Mouse (Mus musculus): ENCODE results near the gene Olfr1426. TPM values are rescaled to one million over a fixed set of nuclear protein-coding genes. Genes with fewer than 3 reads are reported as not detected.

Gene Olfr1426
- total RNA-seq (2021) (not detected), polyA plus RNA-seq (2012; rRNA removed) (not detected in 2 replicates)
- long read RNA-seq = 0 reads

- Histone ChIP-seq H3K36me3 (ENCODE audit: control insufficient read depth, insufficient read depth, low read length) (no peaks in the 10 kb centered on the region), H3K27me3 (ENCODE audit: control insufficient read depth, insufficient read depth, low read length) (no peaks in the 10 kb centered on the region), H3K4me1 (ENCODE audit: control insufficient read depth, insufficient read depth, low read length) (no peaks in the 10 kb centered on the region), H3K9ac (ENCODE audit: low read depth, low read length) (no peak within 1 kb of the TSS), H3K27ac (no peak within 1 kb of the TSS), H3K79me2 (replicated peaks; ENCODE audit: control insufficient read depth, insufficient read depth, low read length) (no peaks in the 10 kb centered on the region), H3K4me3 (no peak within 1 kb of the TSS)
- no peak for DNase-seq
- intact Hi-C loops (cut with DNase I) = no loop called here
- 59% methylated on average over 1 of the region's 1 CpGs for WGBS
- no peak for TF ChIP-seq POLR2A (IDR thresholded peaks at IDR 0.05; ENCODE audit: insufficient read depth, low read depth, low read length)
- no peak for TF ChIP-seq EP300 (IDR thresholded peaks at IDR 0.05; ENCODE audit: insufficient read depth, low read depth, low read length)
- no peak for TF ChIP-seq CTCF (IDR thresholded peaks at IDR 0.05)
These were observed at the start of gene Olfr1426 for GRCm38 (mm10) chr19:12091913-12092312. TSS of gene Olfr1426 (minus strand) at chr19:12092013.

- no peaks in the 10 kb centered on the region for H3K4me1 ChIP-seq (ENCODE audit: control insufficient read depth, insufficient read depth, low read length)
- no peaks in the 10 kb centered on the region for H3K79me2 ChIP-seq (replicated peaks; ENCODE audit: control insufficient read depth, insufficient read depth, low read length)
- no peak for DNase-seq
- no peak overlapping the region for H3K9ac ChIP-seq (ENCODE audit: low read depth, low read length)
- no peak overlapping the region for H3K4me3 ChIP-seq
- H3K27me3 ChIP-seq (ENCODE audit: control insufficient read depth, insufficient read depth, low read length) = no peaks in the 10 kb centered on the region
- TF ChIP-seq POLR2A (IDR thresholded peaks at IDR 0.05; ENCODE audit: insufficient read depth, low read depth, low read length) = no peak
- TF ChIP-seq CTCF (IDR thresholded peaks at IDR 0.05) = peak; percentile 54
- TF ChIP-seq EP300 (IDR thresholded peaks at IDR 0.05; ENCODE audit: insufficient read depth, low read depth, low read length) = no peak
- no peak overlapping the region for H3K27ac ChIP-seq
- intact Hi-C loops (cut with DNase I) = no loop called here
- no peaks in the 10 kb centered on the region for H3K36me3 ChIP-seq (ENCODE audit: control insufficient read depth, insufficient read depth, low read length)
- WGBS = 28% methylated on average over 2 of the region's 2 CpGs
These were observed 42.5 kb upstream of the Olfr1426 start for GRCm38 (mm10) chr19:12134289-12134688.

- no peak for TF ChIP-seq CTCF (IDR thresholded peaks at IDR 0.05)
- no peak for TF ChIP-seq EP300 (IDR thresholded peaks at IDR 0.05; ENCODE audit: insufficient read depth, low read depth, low read length)
- TF ChIP-seq POLR2A (IDR thresholded peaks at IDR 0.05; ENCODE audit: insufficient read depth, low read depth, low read length) = no peak
- Histone ChIP-seq H3K4me3 (no peak within 1 kb of the TSS), H3K36me3 (ENCODE audit: control insufficient read depth, insufficient read depth, low read length) (no peaks in the 10 kb centered on the region), H3K9ac (ENCODE audit: low read depth, low read length) (no peak within 1 kb of the TSS), H3K27me3 (ENCODE audit: control insufficient read depth, insufficient read depth, low read length) (no peaks in the 10 kb centered on the region), H3K27ac (no peak within 1 kb of the TSS), H3K4me1 (ENCODE audit: control insufficient read depth, insufficient read depth, low read length) (no peaks in the 10 kb centered on the region), H3K79me2 (replicated peaks; ENCODE audit: control insufficient read depth, insufficient read depth, low read length) (no peaks in the 10 kb centered on the region)
- intact Hi-C loops (cut with DNase I) = no loop called here
- DNase-seq = no peak
- 66% methylated on average over 3 of the region's 3 CpGs for WGBS
These were observed 31.3 kb upstream of the Olfr1426 start, which contains the start of gene Olfr76 for GRCm38 (mm10) chr19:12123103-12123502. TSS of gene Olfr76 (minus strand) at chr19:12123203.

GRCm38 (mm10) chr19:12116464-12116863, 24.7 kb upstream of the Olfr1426 start:
- no peaks in the 10 kb centered on the region for H3K27me3 ChIP-seq (ENCODE audit: control insufficient read depth, insufficient read depth, low read length)
- TF ChIP-seq POLR2A (IDR thresholded peaks at IDR 0.05; ENCODE audit: insufficient read depth, low read depth, low read length) = no peak
- TF ChIP-seq EP300 (IDR thresholded peaks at IDR 0.05; ENCODE audit: insufficient read depth, low read depth, low read length) = no peak
- TF ChIP-seq CTCF (IDR thresholded peaks at IDR 0.05) = no peak
- no peaks in the 10 kb centered on the region for H3K36me3 ChIP-seq (ENCODE audit: control insufficient read depth, insufficient read depth, low read length)
- no peaks in the 10 kb centered on the region for H3K4me1 ChIP-seq (ENCODE audit: control insufficient read depth, insufficient read depth, low read length)
- intact Hi-C loops (cut with DNase I) = no loop called here
- 72% methylated on average over 3 of the region's 3 CpGs for WGBS
- no peak for DNase-seq
- no peak overlapping the region for H3K27ac ChIP-seq
- H3K79me2 ChIP-seq (replicated peaks; ENCODE audit: control insufficient read depth, insufficient read depth, low read length) = no peaks in the 10 kb centered on the region
- no peak overlapping the region for H3K9ac ChIP-seq (ENCODE audit: low read depth, low read length)
- H3K4me3 ChIP-seq = no peak overlapping the region

GRCm38 (mm10) chr19:12115797-12116196, 24.0 kb upstream of the Olfr1426 start, which contains the start of gene Olfr1428:
TSS of gene Olfr1428 (minus strand) at chr19:12115897.
- no peaks in the 10 kb centered on the region for H3K79me2 ChIP-seq (replicated peaks; ENCODE audit: control insufficient read depth, insufficient read depth, low read length)
- 43% methylated on average over 1 of the region's 1 CpGs for WGBS
- no peak within 1 kb of the TSS for H3K27ac ChIP-seq
- no peak for DNase-seq
- no peaks in the 10 kb centered on the region for H3K27me3 ChIP-seq (ENCODE audit: control insufficient read depth, insufficient read depth, low read length)
- no peak within 1 kb of the TSS for H3K4me3 ChIP-seq
- no peaks in the 10 kb centered on the region for H3K36me3 ChIP-seq (ENCODE audit: control insufficient read depth, insufficient read depth, low read length)
- no peaks in the 10 kb centered on the region for H3K4me1 ChIP-seq (ENCODE audit: control insufficient read depth, insufficient read depth, low read length)
- no peak within 1 kb of the TSS for H3K9ac ChIP-seq (ENCODE audit: low read depth, low read length)
- TF ChIP-seq POLR2A (IDR thresholded peaks at IDR 0.05; ENCODE audit: insufficient read depth, low read depth, low read length) = no peak
- TF ChIP-seq EP300 (IDR thresholded peaks at IDR 0.05; ENCODE audit: insufficient read depth, low read depth, low read length) = no peak
- no peak for TF ChIP-seq CTCF (IDR thresholded peaks at IDR 0.05)
- intact Hi-C loops (cut with DNase I) = no loop called here

GRCm38 (mm10) chr19:12113807-12114206, 22.0 kb upstream of the Olfr1426 start:
- 46% methylated on average over 1 of the region's 1 CpGs for WGBS
- H3K27me3 ChIP-seq (ENCODE audit: control insufficient read depth, insufficient read depth, low read length) = no peaks in the 10 kb centered on the region
- no peak overlapping the region for H3K4me3 ChIP-seq
- intact Hi-C loops (cut with DNase I) = no loop called here
- no peaks in the 10 kb centered on the region for H3K4me1 ChIP-seq (ENCODE audit: control insufficient read depth, insufficient read depth, low read length)
- TF ChIP-seq EP300 (IDR thresholded peaks at IDR 0.05; ENCODE audit: insufficient read depth, low read depth, low read length) (no peak), CTCF (IDR thresholded peaks at IDR 0.05) (no peak), POLR2A (IDR thresholded peaks at IDR 0.05; ENCODE audit: insufficient read depth, low read depth, low read length) (no peak)
- no peaks in the 10 kb centered on the region for H3K36me3 ChIP-seq (ENCODE audit: control insufficient read depth, insufficient read depth, low read length)
- no peaks in the 10 kb centered on the region for H3K79me2 ChIP-seq (replicated peaks; ENCODE audit: control insufficient read depth, insufficient read depth, low read length)
- no peak for DNase-seq
- no peak overlapping the region for H3K27ac ChIP-seq
- no peak overlapping the region for H3K9ac ChIP-seq (ENCODE audit: low read depth, low read length)
